Mouse (Mus musculus) midbrain, embryonic 13.5 days (tissue): ENCODE data around the gene Cpd. TPM values are rescaled to one million over a fixed set of nuclear protein-coding genes. Genes with fewer than 3 reads are reported as not detected.

ENCODE experiments used
- ATAC-seq: fragments of 200-750 bp; cut with Nextera tagmentation; 2 replicates; pipeline ENCODE4 v1.8.0; 2017; ENCODE audit warnings: mild to moderate bottlenecking, moderate TSS enrichment, moderate library complexity
- H3K27ac ChIP-seq: fragments of 300-500 bp; sonication (generic); 2 replicates; pipeline ENCODE4 v1.5.1; 2015; ENCODE audit warnings: inconsistent platforms, mild to moderate bottlenecking, moderate library complexity
- H3K27me3 ChIP-seq: fragments of 300-500 bp; sonication (generic); 2 replicates; pipeline ENCODE4 v1.6.1; 2015; ENCODE audit warnings: mild to moderate bottlenecking, inconsistent platforms
- H3K36me3 ChIP-seq: fragments of 300-500 bp; sonication (generic); 2 replicates; pipeline ENCODE4 v1.6.1; 2015; ENCODE audit warnings: mild to moderate bottlenecking, inconsistent platforms
- H3K4me1 ChIP-seq: fragments of 300-500 bp; sonication (generic); replicated peaks from 2 replicates; pipeline ENCODE4 v1.6.1; 2015; ENCODE audit warnings: inconsistent platforms
- H3K4me2 ChIP-seq: fragments of 300-500 bp; sonication (generic); replicated peaks from 2 replicates; pipeline ENCODE4 v1.6.1; 2015; ENCODE audit warnings: moderate library complexity, mild to moderate bottlenecking, inconsistent platforms
- H3K4me3 ChIP-seq: fragments of 300-500 bp; sonication (generic); replicated peaks from 2 replicates; pipeline ENCODE4 v1.5.1; 2015; ENCODE audit warnings: mild to moderate bottlenecking, inconsistent platforms
- H3K9ac ChIP-seq: fragments of 300-500 bp; sonication (generic); replicated peaks from 2 replicates; pipeline ENCODE4 v1.6.1; 2015; ENCODE audit warnings: mild to moderate bottlenecking, inconsistent platforms
- H3K9me3 ChIP-seq: fragments of 300-500 bp; sonication (generic); 2 replicates; pipeline ENCODE4 v1.6.1; 2016; ENCODE audit warnings: mild to moderate bottlenecking, inconsistent platforms
- WGBS: fragments of 180-500 bp; shearing (Covaris S2); methylation state at CpG from one replicate; pipeline ENCODE4 v1.1.7; 2015; 5-methylcytosine and 5-hydroxymethylcytosine counted together
- polyA plus RNA-seq: library from polyadenylated mRNA; unstranded; fragments of >200 nt; fragmentation: Nextera tagmentation; extraction: Ambion mirVana; gene quantifications from 2 replicates; pipeline ENCODE4 v1.2.1, GENCODE M21; 2015

The Cpd gene
- polyA plus RNA-seq, 1 experiment from 2014 or later = 6.5 TPM

GRCm38 (mm10) chr11:76763053-76763740, 83.6 kb downstream of the Cpd start, which contains the start of gene Gosr1:
Gene Gosr1, minus strand, starts transcription at chr11:76763579.
- H3K9ac ChIP-seq = peak within 1 kb of the TSS; percentile 95
- under 1% methylated on average over 28 of the region's 28 CpGs for WGBS
- no peaks in the 10 kb centered on the region for H3K9me3 ChIP-seq
- peaks cover 7% of the 10 kb centered on the region for H3K4me1 ChIP-seq
- H3K27me3 ChIP-seq = no peaks in the 10 kb centered on the region
- peak within 1 kb of the TSS; percentile 78 for H3K4me2 ChIP-seq
- peak within 1 kb of the TSS; percentile 92 for H3K27ac ChIP-seq
- peak within 1 kb of the TSS; percentile 79 for H3K4me3 ChIP-seq
- peak; percentile 99 for ATAC-seq
- H3K36me3 ChIP-seq = peaks cover 25% of the 10 kb centered on the region

- Histone ChIP-seq H3K9ac (no peak overlapping the region), H3K4me2 (no peak overlapping the region), H3K9me3 (no peaks in the 10 kb centered on the region), H3K27me3 (no peaks in the 10 kb centered on the region), H3K27ac (no peak overlapping the region), H3K36me3 (peaks cover 81% of the 10 kb centered on the region), H3K4me1 (no peaks in the 10 kb centered on the region), H3K4me3 (no peak overlapping the region)
- 99% methylated on average over 3 of the region's 3 CpGs for whole genome bisulfite sequencing
- no peak for ATAC-seq
Observed at GRCm38 (mm10) chr11:76752276-76752675, 94.5 kb downstream of the Cpd start.

- Histone ChIP-seq H3K36me3 (peaks cover 85% of the 10 kb centered on the region), H3K4me2 (no peak overlapping the region), H3K9ac (no peak overlapping the region), H3K4me3 (no peak overlapping the region), H3K4me1 (no peaks in the 10 kb centered on the region), H3K27ac (no peak overlapping the region), H3K9me3 (no peaks in the 10 kb centered on the region), H3K27me3 (no peaks in the 10 kb centered on the region)
- WGBS = 94% methylated on average over 9 of the region's 9 CpGs
- ATAC-seq = no peak
Observed at GRCm38 (mm10) chr11:76748819-76749218, 98.0 kb downstream of the Cpd start.

GRCm38 (mm10) chr11:76745921-76746320, 100.9 kb downstream of the Cpd start:
- Histone ChIP-seq H3K27ac (no peak overlapping the region), H3K4me3 (no peak overlapping the region), H3K36me3 (peaks cover 77% of the 10 kb centered on the region), H3K9me3 (no peaks in the 10 kb centered on the region), H3K4me1 (no peaks in the 10 kb centered on the region), H3K4me2 (no peak overlapping the region), H3K27me3 (no peaks in the 10 kb centered on the region), H3K9ac (no peak overlapping the region)
- WGBS = 96% methylated on average over 1 of the region's 1 CpGs
- ATAC-seq = no peak

- ATAC-seq = no peak
- H3K9ac ChIP-seq = no peak overlapping the region
- no peaks in the 10 kb centered on the region for H3K4me1 ChIP-seq
- WGBS = 81% methylated on average over 7 of the region's 7 CpGs
- H3K4me2 ChIP-seq = no peak overlapping the region
- no peaks in the 10 kb centered on the region for H3K9me3 ChIP-seq
- H3K27me3 ChIP-seq = no peaks in the 10 kb centered on the region
- peaks cover 67% of the 10 kb centered on the region for H3K36me3 ChIP-seq
- H3K4me3 ChIP-seq = no peak overlapping the region
- H3K27ac ChIP-seq = no peak overlapping the region
Observed at GRCm38 (mm10) chr11:76744550-76744949, 102.3 kb downstream of the Cpd start.

- Histone ChIP-seq H3K4me3 (no peak overlapping the region), H3K36me3 (peaks cover 48% of the 10 kb centered on the region), H3K27me3 (no peaks in the 10 kb centered on the region), H3K9me3 (no peaks in the 10 kb centered on the region), H3K4me1 (no peaks in the 10 kb centered on the region), H3K9ac (no peak overlapping the region), H3K4me2 (no peak overlapping the region), H3K27ac (no peak overlapping the region)
- no peak for ATAC-seq
- 97% methylated on average over 7 of the region's 7 CpGs for WGBS
Observed at GRCm38 (mm10) chr11:76742511-76742910, 104.3 kb downstream of the Cpd start.

- Histone ChIP-seq H3K27ac (no peak overlapping the region), H3K27me3 (no peaks in the 10 kb centered on the region), H3K9me3 (no peaks in the 10 kb centered on the region), H3K4me2 (no peak overlapping the region), H3K4me3 (no peak overlapping the region), H3K36me3 (peaks cover 40% of the 10 kb centered on the region), H3K9ac (no peak overlapping the region), H3K4me1 (no peaks in the 10 kb centered on the region; the same call in 1 of the 2 replicates)
- WGBS = 80% methylated on average over 6 of the region's 6 CpGs
- no peak for ATAC-seq
Observed at GRCm38 (mm10) chr11:76739125-76739524, 107.7 kb downstream of the Cpd start.

- H3K27me3 ChIP-seq = no peaks in the 10 kb centered on the region
- H3K4me3 ChIP-seq = no peak overlapping the region
- WGBS = 79% methylated on average over 4 of the region's 4 CpGs
- H3K4me2 ChIP-seq = no peak overlapping the region
- H3K36me3 ChIP-seq = peaks cover 44% of the 10 kb centered on the region
- H3K9ac ChIP-seq = no peak overlapping the region
- H3K9me3 ChIP-seq = no peaks in the 10 kb centered on the region
- no peak for ATAC-seq
- no peak overlapping the region for H3K27ac ChIP-seq
- H3K4me1 ChIP-seq = no peaks in the 10 kb centered on the region; the same call in 1 of the 2 replicates
Observed at GRCm38 (mm10) chr11:76735753-76736324, 111.0 kb downstream of the Cpd start.

- Histone ChIP-seq H3K9me3 (no peaks in the 10 kb centered on the region), H3K36me3 (peaks cover 49% of the 10 kb centered on the region)
Observed at GRCm38 (mm10) chr11:76734560-76734959, 112.3 kb downstream of the Cpd start.

GRCm38 (mm10) chr11:76730650-76731049, 116.2 kb downstream of the Cpd start:
- H3K27ac ChIP-seq = no peak overlapping the region
- H3K9me3 ChIP-seq = no peaks in the 10 kb centered on the region
- peaks cover 65% of the 10 kb centered on the region for H3K36me3 ChIP-seq
- H3K9ac ChIP-seq = no peak overlapping the region
- 95% methylated on average over 3 of the region's 3 CpGs for WGBS
- no peak overlapping the region for H3K4me2 ChIP-seq
- no peaks in the 10 kb centered on the region; the same call in 1 of the 2 replicates for H3K4me1 ChIP-seq
- no peaks in the 10 kb centered on the region for H3K27me3 ChIP-seq
- no peak for ATAC-seq
- H3K4me3 ChIP-seq = no peak overlapping the region

More at GRCm38 (mm10) chr11:76734560-76734959, 112.3 kb downstream of the Cpd start:
- H3K4me1 ChIP-seq = no peaks in the 10 kb centered on the region; the same call in 1 of the 2 replicates
- WGBS = 53% methylated on average over 3 of the region's 3 CpGs
- no peak overlapping the region for H3K27ac ChIP-seq
- no peaks in the 10 kb centered on the region for H3K27me3 ChIP-seq
- no peak overlapping the region for H3K9ac ChIP-seq
- no peak for ATAC-seq
- H3K4me2 ChIP-seq = no peak overlapping the region
- no peak overlapping the region for H3K4me3 ChIP-seq
